Mouse (Mus musculus): ENCODE results near the gene Slc34a1.
A peak's percentile ranks its signal among the peaks of the same experiment; 100 is the strongest.

Slc34a1 gene

GRCm38 (mm10) chr13:55443799-55444285 is 45.9 kb downstream of the Slc34a1 start:
- DNase-seq (ENCODE audit: extremely low spot score, low spot score) = no peak

GRCm38 (mm10) chr13:55444286-55444936 is 46.4 kb downstream of the Slc34a1 start:
- no peak for DNase-seq (ENCODE audit: extremely low spot score, low spot score)

DNA sequence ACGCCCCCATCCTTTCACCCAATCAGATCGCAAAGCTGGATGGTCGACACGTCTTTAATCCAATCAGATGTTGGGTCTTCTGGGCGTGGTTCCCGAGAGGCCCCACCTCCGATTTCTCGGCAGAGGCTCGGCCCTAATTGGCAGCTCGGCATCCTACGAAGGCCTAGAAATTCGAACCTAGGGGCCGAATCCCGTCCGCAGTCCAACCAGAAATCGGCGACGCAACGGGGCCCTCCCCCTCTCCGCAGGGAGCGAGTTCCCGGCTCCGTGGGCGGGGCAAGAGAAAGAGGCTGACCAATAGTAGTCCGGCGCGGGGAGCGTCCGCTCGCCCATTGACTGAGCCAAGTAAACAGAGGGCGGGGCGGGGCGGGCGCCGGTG is 46.9 kb downstream of the Slc34a1 start, which contains the start of gene Grk6:
Grk6 (plus strand) TSS at position 136 of the 379 bp plus-strand sequence.
- peak; percentile 99 for DNase-seq (ENCODE audit: extremely low spot score, low spot score)

GRCm38 (mm10) chr13:55445361-55446091 is 47.5 kb downstream of the Slc34a1 start:
- no peak for DNase-seq (ENCODE audit: extremely low spot score, low spot score)

- no peak for DNase-seq (ENCODE audit: extremely low spot score, low spot score)
These were observed 48.6 kb downstream of the Slc34a1 start for GRCm38 (mm10) chr13:55446483-55447105.

GRCm38 (mm10) chr13:55447543-55447943 is 49.6 kb downstream of the Slc34a1 start:
- DNase-seq (ENCODE audit: extremely low spot score, low spot score) = no peak

DNA sequence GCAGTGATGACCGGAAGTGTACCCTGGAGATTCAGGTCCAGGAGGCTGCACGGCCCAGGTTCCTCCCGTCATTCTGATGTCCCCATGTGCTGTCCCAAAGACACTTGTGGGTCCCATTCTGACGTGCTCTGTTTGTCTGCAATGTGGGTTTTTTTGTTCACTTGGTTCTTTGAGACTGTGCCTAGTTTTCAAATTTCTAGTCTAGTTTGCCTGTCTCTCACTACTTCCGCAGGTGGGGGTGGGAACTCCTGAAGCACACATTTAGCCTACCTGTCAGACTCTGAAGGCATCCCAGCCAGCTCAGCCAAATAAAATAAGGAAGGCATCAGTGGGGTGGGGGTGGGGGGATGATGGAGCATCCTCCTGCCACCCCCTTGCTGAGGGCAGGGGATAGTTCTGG is 50.1 kb downstream of the Slc34a1 start:
- DNase-seq (ENCODE audit: extremely low spot score, low spot score) = no peak

GRCm38 (mm10) chr13:55449205-55449604 is 51.2 kb downstream of the Slc34a1 start:
- DNase-seq (ENCODE audit: extremely low spot score, low spot score) = no peak

GRCm38 (mm10) chr13:55449679-55450441 is 51.9 kb downstream of the Slc34a1 start:
- no peak for DNase-seq (ENCODE audit: extremely low spot score, low spot score)

- no peak for DNase-seq (ENCODE audit: extremely low spot score, low spot score)
These were observed 52.6 kb downstream of the Slc34a1 start for GRCm38 (mm10) chr13:55450511-55450980.

- no peak for DNase-seq (ENCODE audit: extremely low spot score, low spot score)
These were observed 53.3 kb downstream of the Slc34a1 start for GRCm38 (mm10) chr13:55451296-55451695.

- no peak for DNase-seq (ENCODE audit: extremely low spot score, low spot score)
These were observed 54.0 kb downstream of the Slc34a1 start for GRCm38 (mm10) chr13:55451785-55452549.

DNA sequence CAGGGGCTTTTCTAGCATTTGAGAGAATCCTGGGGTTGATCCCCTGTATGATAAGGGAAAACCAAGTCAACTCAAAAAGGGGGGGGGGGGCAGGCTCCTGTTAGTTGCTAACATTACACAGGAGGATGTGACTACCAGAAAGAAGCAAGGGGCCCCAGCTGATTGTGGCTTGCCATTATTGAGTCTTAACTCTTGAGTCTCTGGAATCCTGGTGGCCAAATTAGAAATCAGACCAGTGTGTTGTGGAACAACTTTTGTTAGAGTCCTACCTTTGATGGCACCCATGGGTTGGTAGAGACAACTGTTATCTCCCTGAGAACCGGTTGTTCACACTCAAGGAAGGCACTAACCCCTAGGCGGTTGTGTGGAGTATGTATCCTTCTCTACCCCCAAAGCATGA is 65.0 kb downstream of the Slc34a1 start:
- DNase-seq (ENCODE audit: extremely low spot score, low spot score) = no peak

GRCm38 (mm10) chr13:55463399-55464026 is 65.5 kb downstream of the Slc34a1 start:
- no peak for DNase-seq (ENCODE audit: extremely low spot score, low spot score)

DNA sequence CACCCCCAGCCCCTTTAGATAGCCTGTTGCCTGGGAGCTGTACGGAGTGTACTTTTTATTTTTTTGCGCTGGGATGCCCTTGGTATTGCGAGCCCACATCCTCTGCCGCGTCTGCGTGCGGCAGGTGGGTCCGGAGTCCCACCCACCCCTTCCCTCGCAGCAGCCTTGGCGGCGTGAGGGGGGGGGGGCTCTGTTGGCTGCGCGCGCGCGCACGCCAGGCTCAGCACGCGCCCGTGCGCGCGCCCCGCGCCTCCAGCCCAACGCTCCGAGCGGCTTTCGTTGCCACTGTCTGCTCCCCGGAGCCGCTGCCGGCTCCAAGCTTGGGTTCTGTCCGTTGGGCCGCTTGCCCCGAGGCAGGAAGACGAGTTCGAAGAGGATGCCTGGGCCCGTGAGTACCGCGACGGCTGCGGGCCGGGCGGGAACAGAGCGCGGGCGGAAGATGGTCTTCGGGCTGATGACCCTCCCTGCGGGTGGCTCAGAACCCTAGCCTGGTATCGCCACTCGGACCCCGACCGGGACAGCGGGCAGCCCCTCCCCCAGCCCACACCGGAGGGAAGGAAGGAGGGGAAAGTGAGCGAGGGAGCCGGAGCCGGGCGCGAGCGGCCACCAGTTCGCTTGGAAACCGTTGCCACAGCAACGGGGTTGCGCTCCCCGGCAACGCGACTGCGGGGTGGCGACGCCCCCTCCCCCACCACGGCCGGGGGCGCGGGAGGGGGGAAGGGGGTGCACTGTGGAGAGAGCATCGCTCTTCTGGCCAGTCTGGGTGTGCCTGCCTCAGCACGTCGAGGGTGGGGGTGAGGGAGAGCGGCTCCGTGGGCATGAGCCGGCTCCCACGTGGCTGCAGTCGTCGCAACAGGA is 66.3 kb downstream of the Slc34a1 start, which contains the start of gene Prr7:
Prr7 (plus strand) TSS at position 241 of the 858 bp plus-strand sequence.
- DNase-seq (ENCODE audit: extremely low spot score, low spot score) = peak; percentile 85

DNA sequence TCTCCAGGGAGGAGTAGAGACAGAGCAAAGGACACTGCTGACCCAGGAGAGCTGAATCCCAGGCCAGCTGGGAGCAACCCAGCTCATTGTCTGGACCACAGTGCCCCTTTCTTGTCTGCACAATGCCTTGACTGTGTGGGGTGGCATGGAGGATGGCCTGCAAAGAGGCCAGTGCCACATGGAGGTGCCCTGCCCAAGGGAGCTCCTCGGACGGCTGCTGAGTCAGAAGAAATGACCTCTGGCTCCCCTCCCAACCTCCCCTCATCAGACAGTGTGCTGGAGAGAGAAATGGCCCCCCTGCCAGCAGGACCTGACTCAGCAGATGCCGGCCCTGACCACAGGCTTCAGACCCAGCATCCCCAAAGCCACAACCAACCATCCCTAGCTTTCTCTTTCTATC is 67.2 kb downstream of the Slc34a1 start:
- DNase-seq (ENCODE audit: extremely low spot score, low spot score) = no peak

Measured in neural tube, embryonic 10.5 days (tissue).